Mouse (Mus musculus) right cerebral cortex, postnatal 36 days (tissue): ENCODE results near the gene Shisa7.
"Not testable (repeated sequence)": the region's sequence is repeated elsewhere in the genome, so short reads cannot be mapped to it uniquely, and the experiment has no call there.

Source experiments
- DNase-seq, 2 experiments: peaks; one replicate each; pipeline ENCODE4 v3.0.0; 2022; ENCODE audit warnings: low spot score in 2 of 2, mixed read lengths in 1 of 2

Shisa7 gene

GRCm38 (mm10) chr7:4844245-4844916 lies at the start of gene Shisa7:
Shisa7 (minus strand) TSS chr7:4844696.
- peak; percentile 25 to 56 for DNase-seq

- no peak for DNase-seq
Measured at GRCm38 (mm10) chr7:4886680-4887079, 42.2 kb upstream of the Shisa7 start.

- not testable (repeated sequence) for DNase-seq
Measured at GRCm38 (mm10) chr7:4879036-4879435, 34.5 kb upstream of the Shisa7 start.

GRCm38 (mm10) chr7:4878186-4878585 lies 33.7 kb upstream of the Shisa7 start:
- no peak for DNase-seq

- DNase-seq: no peak
Measured at GRCm38 (mm10) chr7:4877226-4877625, 32.7 kb upstream of the Shisa7 start.

- DNase-seq: peak; percentile 77 to 85
Measured at GRCm38 (mm10) chr7:4876753-4877221, 32.3 kb upstream of the Shisa7 start, which contains the start of gene Isoc2a. Isoc2a (plus strand) TSS chr7:4877153.

- no peak for DNase-seq
Measured at GRCm38 (mm10) chr7:4870133-4870532, 25.6 kb upstream of the Shisa7 start, which contains the start of gene Isoc2b. Isoc2b (minus strand) TSS chr7:4870258.

- no peak for DNase-seq
Measured at GRCm38 (mm10) chr7:4866631-4867180, 22.2 kb upstream of the Shisa7 start.

GRCm38 (mm10) chr7:4865579-4866493 lies 21.3 kb upstream of the Shisa7 start:
- DNase-seq: peak; percentile 93 to 95

GRCm38 (mm10) chr7:4865090-4865489 lies 20.6 kb upstream of the Shisa7 start:
- no peak for DNase-seq

GRCm38 (mm10) chr7:4864130-4864845 lies 19.8 kb upstream of the Shisa7 start:
- no peak for DNase-seq

GRCm38 (mm10) chr7:4863541-4864080 lies 19.1 kb upstream of the Shisa7 start:
- DNase-seq: no peak

- no peak for DNase-seq
Measured at GRCm38 (mm10) chr7:4863041-4863440, 18.5 kb upstream of the Shisa7 start.

- DNase-seq: not testable (repeated sequence)
Measured at GRCm38 (mm10) chr7:4860926-4861325, 16.4 kb upstream of the Shisa7 start.

GRCm38 (mm10) chr7:4859418-4859978 lies 15.0 kb upstream of the Shisa7 start:
- DNase-seq: no peak

- DNase-seq: no peak
Measured at GRCm38 (mm10) chr7:4857321-4857720, 12.8 kb upstream of the Shisa7 start.

- DNase-seq: no peak
Measured at GRCm38 (mm10) chr7:4856508-4856907, 12.0 kb upstream of the Shisa7 start.

- DNase-seq: no peak
Measured at GRCm38 (mm10) chr7:4853613-4854012, 9.1 kb upstream of the Shisa7 start.

GRCm38 (mm10) chr7:4851315-4851688 lies 6.8 kb upstream of the Shisa7 start:
- no peak for DNase-seq

GRCm38 (mm10) chr7:4850621-4851314 lies 6.3 kb upstream of the Shisa7 start:
- no peak for DNase-seq
